Mouse (Mus musculus) right cerebral cortex, adult 18-20 months (tissue): Measurements from ENCODE around the gene Ppp1r14b.
A peak's percentile ranks its signal among the peaks of the same experiment; 100 is the strongest.

Source experiments
- DNase-seq: peaks from one replicate; pipeline ENCODE4 v3.0.0; 2022; ENCODE audit warnings: mixed read lengths

Ppp1r14b gene

DNA sequence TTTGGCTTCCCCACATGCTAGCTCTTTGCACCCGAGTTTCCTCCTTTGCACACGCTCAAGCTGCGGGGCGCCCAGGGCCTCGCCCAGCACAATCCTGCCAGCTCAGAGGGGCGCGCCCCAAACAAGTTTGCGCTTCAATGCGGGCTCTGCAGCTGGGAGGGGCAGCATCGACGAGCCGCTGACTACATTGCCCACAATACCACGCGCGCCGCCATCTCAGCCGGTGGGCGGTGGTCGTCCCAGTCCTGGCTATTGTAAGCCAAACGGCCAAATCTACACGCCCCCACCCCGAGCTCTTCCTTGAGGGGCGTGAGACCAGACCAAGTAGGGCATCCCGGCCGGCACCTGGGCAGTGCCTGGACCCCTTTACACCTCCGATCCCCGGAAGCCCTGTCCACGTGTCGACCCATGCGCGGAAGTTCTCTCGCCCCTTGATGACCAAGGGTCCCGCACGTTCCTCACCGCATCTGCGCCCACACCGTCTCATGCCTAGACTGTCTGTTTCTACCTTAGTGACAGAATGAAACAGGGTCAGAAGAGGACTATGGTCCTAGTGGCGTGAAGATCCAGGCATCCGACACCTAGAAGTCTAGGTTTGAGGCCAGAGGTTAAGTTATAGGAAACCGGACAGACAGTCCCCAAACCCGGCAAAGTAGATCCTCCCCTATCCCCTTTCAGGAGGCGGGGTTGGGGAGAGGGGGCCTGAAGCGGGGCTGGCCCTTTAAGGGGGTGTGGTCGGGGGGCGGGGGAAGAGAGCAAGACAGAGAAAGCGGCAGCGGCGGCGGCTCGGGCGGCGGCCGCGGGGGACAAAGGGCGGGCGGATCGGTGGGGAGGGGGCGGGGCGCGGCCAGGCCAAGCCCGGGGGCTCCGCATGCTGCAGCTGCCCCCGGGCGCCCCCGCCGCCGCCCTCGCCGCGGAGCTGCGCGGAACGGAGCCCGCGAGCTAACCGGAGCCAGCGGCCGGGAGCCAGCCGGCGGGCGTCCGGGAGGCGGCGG, at the start of gene Ppp1r14b:
Gene Ppp1r14b, plus strand, starts transcription at position 758 of the 995 bp plus-strand sequence.
- peak; percentile 74 for DNase-seq

DNA sequence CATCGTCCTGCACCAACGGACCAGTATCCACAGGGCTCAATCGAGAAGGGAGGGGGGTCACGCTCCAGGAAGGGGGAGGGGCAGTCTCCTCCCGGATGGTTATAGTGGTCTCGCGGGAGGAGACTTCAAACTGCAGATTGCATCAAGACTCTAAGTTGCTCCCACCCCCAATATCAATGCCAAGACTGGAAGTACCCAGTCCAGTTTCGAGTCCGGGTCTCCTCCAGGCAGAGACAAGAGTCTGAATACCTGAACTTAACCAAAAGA, 49.5 kb upstream of the Ppp1r14b start, which contains the start of gene Catsperz:
Gene Catsperz, minus strand, starts transcription at position 74 of the 267 bp plus-strand sequence.
- no peak for DNase-seq

DNA sequence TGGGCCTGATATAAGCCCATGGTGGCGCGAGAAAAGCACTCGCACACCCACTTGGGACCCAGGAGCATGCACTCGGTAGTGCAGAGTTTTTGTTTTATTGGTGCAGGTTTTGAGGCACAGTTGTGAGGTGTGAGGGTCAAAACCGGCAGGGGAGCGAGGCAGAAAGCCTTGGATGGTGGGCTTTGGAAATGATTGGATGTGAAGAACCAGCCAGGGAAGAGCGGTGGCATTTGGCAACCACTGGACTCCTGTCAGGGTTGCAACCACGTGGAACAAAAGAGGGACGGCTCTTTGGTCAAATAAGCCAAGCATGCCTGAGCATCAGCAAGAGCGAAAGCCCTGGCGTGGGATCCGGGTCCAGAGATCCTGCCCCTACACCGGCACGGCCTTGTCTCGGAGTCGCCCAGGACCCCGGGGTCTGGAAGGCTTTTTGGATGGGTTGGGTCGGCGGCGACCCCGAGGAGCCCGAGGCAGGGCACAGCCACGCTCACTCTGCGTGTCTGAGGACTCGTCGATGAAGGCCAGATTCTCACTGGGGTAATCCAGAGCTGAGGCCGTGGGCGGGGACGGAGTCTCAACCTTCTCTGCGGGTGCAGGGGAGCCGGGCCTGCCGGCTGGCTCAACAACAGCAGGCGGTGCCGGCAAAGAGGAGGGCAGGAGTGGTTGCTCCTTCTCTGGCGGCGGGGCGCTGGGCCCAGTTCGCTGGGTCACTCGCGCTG, 49.0 kb upstream of the Ppp1r14b start:
- DNase-seq = no peak

DNA sequence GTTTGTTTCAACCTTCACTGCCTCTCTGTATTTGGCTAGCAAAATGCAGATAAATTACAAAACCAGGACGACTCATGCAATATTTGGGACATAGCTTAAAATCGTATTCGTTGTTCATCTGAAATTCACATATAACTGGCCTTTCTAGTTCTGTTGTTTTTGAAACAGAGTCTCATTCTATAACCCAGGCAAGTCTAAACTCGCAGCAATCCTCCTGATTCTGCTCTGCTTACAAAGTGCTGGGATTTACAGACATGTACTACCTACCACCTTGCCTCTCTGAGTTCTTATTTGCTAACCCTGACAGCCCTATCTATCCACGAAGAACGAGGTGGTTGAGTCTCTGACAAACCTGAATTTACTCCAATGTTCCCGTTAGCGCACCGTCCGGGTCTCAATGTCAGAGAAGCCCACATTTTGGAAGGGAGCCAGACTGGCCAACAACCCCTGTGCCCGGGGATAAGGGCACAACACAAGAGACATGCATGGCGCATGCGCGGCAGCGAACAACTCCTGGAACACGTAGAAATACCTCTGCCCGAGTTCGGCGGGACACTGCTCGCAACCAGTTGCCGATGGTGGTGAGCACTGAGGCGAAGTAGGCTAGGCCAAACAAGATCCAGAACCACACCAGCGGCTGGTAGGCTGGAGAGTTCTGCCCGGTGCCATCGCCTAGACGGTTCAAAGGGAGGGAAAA, 48.1 kb upstream of the Ppp1r14b start:
- DNase-seq = no peak

DNA sequence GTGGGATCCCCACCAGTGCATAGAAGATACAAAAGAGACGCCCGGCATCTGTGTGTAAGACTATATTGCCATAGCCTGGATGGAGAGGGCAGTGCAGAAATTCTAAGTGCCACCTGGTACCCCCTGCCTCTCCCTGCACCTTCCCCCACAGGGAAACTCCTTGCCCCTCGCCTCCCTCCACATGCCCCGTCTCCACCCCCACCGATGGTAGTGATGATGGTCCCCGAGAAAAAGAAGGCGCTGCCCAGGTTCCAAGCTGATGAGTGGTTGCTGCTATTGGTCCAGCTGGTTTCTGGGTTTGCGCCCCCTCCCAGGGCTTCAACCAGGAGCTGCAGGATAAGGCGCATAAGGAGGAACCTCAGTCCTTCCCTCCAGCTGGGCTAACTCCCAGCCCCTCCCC, 46.7 kb upstream of the Ppp1r14b start:
- DNase-seq = no peak

DNA sequence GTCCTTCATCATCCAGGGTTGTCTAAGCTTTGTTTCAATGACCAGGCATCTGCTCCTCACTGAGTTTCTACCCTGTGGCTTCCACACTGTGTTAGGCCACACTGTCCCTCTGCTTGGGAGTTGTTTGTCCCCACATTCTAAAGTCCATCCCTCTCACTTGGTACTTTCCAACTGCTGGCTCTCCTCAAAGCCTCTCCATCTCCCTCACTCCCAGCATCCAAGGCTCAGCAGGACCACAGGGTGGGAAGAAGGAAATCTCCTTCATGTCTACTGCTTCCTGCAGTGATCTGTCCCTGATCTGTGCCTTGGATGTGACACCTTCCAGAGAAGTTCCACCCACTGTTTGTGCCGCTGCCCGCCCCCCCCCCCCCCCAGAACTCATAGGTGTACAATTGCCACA, 43.8 kb upstream of the Ppp1r14b start:
- DNase-seq = no peak

DNA sequence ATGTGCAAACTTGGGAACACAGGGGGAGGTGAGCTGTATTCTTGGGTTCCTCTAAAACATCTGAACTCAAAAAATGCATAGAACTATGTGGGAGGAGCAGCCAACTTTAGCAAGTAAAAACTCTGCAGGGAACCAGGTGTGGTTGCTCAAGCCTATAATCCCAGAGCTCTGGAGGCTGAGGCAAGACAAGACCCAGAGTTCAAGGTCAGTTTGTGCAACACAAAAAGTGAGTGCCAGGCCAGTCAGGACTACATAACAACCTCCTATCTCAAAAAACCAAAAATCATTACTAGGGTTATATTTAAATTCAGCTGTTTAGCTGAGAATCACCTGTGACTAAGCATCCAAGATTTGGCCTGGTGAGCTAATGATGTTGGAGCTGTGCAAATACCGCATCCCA, 42.8 kb upstream of the Ppp1r14b start:
- DNase-seq = no peak

DNA sequence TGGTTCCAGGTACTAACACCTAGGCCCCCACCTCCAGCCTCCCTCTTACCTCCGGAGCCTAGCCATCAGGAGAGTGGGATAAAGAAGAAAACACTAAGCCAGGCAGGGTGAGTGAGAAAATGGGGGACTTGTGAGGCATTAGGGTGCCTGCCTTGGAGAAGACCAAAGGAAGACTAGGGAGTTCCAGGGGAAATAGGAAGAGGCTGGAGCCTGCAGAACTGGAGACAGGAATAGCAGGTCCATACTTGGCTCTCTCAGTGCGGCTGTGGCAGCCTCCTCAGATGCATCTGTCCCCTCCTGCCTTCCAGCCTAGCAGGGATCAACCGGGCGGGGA, 41.7 kb upstream of the Ppp1r14b start:
- no peak for DNase-seq

DNA sequence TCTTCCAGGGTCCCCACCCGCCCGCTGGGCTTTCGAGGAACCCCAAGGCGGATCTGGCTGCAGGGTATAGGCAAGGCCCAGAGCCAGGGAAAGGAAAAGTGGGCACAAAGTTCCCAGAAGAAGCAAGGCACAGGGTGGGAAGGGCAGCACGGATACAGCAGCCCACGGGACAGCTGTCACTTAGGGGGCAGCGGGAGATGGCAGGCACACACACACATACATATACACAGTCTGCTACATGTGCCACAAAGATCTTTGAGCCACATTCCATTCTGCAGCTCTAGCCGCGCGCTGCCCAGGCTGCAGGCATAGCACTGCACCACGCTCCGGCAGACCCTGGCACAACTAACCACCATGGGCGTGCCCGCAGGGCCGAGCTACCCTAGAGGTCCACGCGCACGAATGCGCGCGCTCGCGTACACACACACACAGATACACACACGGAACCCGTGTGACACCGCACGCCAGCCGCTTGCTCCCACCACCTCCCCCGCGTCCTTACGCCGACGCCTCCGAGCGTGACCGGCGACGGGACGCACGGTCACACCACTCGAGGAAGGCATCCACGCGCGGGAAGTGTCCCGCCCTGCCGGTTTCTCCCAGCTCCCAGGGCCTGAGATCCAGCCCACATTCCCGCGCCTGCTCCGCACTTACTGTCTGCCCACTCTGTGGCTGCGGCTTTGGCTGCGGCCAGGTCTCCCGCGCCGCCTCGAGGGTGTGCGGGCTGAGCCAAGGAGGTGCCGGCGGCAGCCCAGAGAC, 41.2 kb upstream of the Ppp1r14b start:
- peak; percentile 73 for DNase-seq

DNA sequence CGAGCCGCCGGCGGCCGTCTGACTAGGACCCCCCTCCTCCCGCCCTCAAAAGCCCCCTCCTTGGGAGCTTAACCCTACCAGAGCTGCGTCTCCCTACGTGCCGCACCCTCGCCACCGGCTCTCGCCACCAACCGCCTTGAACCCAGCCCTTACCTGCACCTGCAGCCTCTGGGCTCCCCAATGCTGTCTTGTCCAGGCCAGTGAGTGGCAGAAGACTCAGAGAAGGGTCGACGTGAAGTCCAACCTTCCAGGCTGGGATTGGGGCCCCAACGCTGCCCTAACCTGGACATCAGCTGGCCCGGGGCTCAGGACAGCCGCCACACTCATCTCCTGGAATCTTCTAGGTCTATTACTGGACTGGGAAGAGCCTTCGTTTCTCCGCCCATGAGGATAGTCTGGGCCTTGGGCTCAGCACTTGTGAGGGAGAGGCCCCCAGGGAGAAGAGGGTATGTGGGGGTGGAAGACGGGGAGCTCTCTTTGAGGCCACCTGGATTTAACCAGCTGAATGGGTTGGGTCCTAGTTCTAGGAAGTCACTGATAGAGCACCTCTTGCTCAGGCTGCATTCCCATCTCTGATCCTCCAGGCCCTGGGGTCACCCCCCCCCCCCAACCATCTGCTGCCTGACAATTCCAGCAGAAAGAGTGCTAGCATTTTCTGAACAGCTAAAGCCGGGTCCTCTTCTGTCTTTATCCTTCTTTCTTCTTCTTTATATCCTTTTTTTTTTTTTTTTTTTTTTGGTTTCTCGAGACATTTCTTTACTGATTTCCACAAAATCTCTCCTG, 40.4 kb upstream of the Ppp1r14b start, which contains the start of gene Kcnk4:
Gene Kcnk4, minus strand, starts transcription at position 321 of the 783 bp plus-strand sequence.
- DNase-seq = no peak

DNA sequence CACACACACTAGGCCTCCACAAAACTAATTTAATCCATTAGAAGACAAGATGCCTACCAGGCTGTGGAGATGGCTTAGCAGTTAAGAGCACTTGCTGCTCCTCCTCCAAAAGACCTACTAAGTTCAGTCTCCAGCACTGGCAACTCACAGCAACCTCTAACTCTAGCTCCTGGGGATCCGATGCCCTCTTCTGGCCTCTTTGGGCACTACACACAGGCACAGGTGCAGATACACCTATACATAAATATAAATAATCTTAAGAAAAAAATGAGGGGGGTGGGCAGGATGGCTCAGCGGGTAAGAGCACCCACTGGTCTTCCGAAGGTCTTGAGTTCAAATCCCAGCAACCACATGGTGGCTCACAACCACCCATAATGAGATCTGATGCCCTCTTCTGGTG, 38.5 kb upstream of the Ppp1r14b start:
- no peak for DNase-seq

DNA sequence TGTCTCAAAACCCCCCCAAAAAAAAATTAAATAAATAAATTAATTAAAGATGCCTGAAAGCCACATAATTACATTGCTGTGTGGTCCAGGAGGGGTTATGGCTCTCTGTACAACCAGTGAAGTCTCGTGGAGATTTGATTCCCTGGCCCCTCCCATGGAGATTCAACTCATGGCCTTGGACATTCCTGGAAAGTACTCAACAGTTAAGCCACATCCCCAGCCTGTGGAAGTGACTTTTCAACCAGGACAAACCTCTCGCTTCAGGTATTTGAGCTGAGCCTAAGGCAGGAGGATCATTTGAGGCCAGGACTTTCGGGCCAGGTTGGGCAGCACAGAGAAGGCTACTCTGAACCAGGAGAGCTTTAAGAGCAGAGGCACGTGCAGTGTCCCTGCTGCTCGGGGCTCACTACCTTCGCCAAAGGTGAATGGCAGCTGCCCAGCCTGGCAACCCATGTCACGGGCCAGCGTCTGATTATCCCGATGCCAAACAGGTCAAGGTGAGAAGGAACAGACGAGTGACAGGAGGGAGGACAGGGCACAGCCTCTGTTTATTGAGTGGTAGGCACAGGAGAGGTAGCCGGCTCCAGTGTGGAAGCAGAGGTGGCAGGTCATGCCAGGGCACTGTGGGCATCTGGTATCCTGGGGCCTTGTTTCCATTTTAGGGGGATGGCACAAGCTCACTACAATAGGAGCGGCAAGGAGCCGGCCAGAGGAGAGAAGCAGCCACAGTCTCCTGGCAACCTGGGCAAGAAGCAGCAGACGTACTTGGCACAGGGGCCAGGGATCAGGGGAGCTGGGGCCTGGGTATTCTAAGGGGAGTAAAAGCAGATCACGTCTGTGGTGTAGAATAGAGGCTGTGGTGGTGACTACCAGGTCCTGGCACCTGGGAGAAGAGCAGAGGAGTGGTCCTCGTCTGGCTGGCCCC, 37.0 kb upstream of the Ppp1r14b start:
- no peak for DNase-seq

DNA sequence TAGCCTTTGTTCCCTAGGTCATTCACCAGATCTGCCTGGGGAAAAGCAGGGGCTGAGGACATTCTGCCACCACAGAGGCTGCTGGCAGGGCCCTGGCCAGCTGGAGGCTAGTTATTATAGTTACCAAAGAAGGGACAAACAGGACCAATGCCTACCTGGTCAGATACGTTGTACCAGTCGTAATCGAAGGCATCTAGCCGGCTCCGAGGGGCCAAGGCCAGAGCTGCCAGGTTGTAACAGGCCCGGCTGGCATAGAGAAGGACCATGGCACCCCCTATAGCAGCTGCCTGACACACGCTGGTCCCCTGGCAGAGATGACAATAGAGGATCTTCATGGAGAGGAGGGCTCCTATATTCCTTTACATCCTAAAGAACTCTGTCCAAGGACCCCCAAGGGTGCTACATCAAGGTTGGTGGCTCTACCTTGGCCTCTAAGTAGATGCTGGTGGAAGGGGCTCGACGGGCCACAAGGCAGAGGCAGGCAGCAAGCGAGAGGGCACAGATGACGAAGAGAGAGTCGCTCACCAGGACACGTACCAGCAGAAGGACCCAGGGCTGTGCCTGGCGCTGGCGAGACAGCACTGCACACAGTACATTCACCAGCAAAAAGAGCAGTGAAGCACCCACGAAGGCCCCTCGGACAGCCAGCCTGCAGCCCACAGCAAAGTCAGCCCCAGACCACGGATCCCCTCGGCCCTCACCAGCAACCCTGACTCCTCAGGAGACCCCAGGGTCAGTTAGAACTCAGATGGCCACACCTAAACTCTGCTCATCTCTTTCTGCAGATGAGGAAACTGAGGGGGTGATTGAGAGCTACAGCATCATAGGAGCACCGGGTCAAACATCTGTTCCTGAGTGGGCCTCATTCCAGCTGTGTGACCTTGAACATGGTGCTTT, 35.4 kb upstream of the Ppp1r14b start:
- DNase-seq = no peak

DNA sequence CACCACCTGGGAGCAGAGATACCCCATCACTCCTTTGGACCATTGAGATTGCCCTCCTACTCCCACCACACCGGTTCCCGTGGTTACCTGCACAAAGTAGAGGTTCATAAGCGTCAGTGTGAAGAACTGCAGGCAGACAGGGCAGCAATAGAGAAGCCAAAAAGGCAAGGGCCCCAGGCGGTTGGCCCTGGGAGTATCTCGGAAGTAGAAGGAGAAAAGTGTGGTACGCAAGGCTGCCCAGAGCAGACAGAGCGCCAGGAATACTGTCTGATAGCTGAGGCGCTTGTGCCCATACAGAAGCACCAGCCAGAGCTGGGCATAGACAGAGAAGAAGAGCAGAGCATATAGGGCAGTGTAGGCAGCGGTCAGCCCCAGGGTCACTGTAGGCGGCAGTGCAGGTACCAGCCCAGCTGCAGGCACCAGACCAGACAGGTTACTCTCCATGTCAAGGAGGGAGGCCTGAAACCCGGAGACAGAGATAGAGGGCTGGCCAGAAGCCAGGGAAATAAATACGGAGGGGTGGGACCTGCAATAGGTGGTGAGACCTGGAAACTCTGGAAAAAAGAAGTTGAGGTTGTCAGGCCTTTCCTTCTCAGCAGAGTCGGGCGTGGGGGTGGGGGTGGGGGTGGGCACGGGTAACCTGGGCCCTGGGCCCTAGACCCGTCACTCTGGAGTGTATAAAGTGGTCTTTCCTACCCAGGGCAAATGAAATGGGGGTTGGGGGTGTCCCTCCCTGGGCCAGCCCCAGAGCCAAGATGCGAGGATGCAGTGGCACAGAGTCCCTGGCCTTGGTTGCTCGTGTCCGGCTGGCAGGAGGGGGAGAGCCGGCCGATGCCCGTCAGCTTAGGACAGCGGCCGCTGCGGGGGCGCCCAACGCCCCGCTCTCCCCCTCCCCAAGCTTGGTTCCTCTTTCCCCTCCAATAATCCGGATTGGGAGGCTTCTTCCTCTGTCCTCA, 34.1 kb upstream of the Ppp1r14b start:
- no peak for DNase-seq

DNA sequence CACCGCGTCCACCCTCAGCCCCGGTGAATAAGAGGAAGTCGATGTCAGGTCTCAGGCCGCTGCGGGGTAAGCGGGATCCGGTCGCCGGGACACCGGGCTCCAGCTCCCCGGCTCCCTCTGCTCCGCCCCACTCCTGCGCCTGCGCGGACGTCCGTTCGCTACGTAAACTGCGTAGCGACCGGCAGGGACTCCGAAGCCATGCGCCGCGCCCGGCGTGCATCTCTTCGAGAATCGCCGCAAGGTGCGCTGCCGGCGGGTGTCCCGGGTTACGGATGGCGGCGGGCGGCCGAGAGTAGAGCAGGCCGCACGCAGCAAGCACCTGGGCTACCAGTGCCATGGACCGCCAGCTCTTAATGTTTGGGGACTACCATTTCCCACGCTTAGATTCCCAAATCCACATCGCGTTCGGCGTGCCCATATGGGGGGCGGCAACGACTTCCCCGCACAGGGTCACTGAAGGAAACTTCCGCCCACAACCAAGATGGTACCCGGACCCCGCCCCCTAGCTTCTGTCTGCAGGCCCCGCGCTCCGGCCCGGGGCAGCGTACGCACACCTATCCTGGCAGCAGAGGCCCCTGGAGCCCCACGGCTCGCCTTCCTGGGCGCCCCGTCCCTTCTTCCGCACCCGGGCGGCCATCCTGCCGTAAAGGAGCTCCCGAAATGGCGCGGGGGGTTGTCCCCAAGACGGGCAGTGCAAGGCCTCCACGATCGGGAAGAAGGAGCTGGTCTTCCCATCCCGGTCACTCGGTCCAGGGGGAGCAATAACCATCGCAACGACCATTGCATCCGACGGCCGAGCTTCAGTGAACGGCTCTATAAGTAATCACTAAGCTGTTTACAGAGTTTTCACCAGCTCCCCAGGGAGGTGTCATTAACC, 33.2 kb upstream of the Ppp1r14b start, which contains the start of gene Bad:
Gene Bad, plus strand, starts transcription at position 490 of the 877 bp plus-strand sequence.
- peak; percentile 92 for DNase-seq

DNA sequence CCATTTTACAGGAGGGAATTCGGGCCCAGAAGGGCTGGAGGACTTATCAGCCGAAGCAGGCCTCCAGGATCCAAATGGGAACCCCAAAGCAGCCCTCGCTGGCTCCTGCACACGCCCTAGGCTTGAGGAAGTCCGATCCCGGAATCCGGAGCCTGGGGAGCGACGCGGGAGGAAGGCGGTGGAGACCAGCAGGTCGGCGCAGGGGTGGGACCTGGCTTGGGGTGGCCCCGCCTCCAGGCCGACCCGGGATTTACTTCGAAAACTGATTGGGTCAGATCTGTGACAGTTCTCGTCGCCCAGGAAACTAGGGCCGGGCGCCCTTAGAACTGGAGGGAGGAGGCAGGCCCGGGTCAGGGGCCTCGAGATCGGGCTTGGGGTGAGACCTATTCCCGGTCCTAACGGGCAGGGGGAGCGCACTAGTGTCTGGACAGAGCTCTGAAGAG, 32.5 kb upstream of the Ppp1r14b start, which contains the start of gene Gpr137:
Gene Gpr137, minus strand, starts transcription at position 232 of the 443 bp plus-strand sequence.
- peak; percentile 95 for DNase-seq

DNA sequence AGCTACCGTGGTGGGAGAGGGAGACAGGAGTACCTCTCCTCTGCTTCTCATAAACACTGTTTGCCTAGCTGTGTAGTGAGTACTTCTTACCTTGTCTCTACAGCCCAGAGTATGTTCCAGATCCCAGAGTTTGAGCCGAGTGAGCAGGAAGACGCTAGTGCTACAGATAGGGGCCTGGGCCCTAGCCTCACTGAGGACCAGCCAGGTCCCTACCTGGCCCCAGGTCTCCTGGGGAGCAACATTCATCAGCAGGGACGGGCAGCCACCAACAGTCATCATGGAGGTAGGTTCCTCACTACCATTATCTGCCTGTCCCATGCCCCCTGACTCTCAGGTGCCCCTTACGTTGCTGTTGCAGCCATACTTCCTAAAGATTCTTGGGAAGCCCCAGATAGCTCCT, 32.0 kb upstream of the Ppp1r14b start:
- no peak for DNase-seq
